Mouse (Mus musculus): ENCODE measurements around the gene Ikzf1. TPM values are rescaled to one million over a fixed set of nuclear protein-coding genes. Genes with fewer than 3 reads are reported as not detected.

Gene Ikzf1
- polyA plus RNA-seq, 1 experiment: 6.6 TPM

- TF ChIP-seq GATA1 (IDR thresholded peaks at IDR 0.05; ENCODE audit: low read length) (no peak), TAL1 (IDR thresholded peaks at IDR 0.05; ENCODE audit: low read length) (no peak)
- H3K36me3 ChIP-seq (ENCODE audit: control insufficient read depth): no peaks in the 10 kb centered on the region
- no peaks in the 10 kb centered on the region for H3K27me3 ChIP-seq (ENCODE audit: control insufficient read depth)
- H3K4me3 ChIP-seq (replicated peaks): no peak overlapping the region
- no peaks in the 10 kb centered on the region for H3K9me3 ChIP-seq (ENCODE audit: control insufficient read depth, low read length)
- no peaks in the 10 kb centered on the region; the same call in 1 of the 2 replicates for H3K4me1 ChIP-seq (ENCODE audit: control insufficient read depth)
Observed at GRCm38 (mm10) chr11:11672974-11673373, 11.8 kb upstream of the Ikzf1 start.

GRCm38 (mm10) chr11:11675063-11675462 is 9.7 kb upstream of the Ikzf1 start:
- peaks cover 13% of the 10 kb centered on the region for H3K4me1 ChIP-seq (ENCODE audit: control insufficient read depth)
- TF ChIP-seq TAL1 (IDR thresholded peaks at IDR 0.05; ENCODE audit: low read length) (no peak), GATA1 (IDR thresholded peaks at IDR 0.05; ENCODE audit: low read length) (no peak)
- no peaks in the 10 kb centered on the region for H3K9me3 ChIP-seq (ENCODE audit: control insufficient read depth, low read length)
- H3K27me3 ChIP-seq (ENCODE audit: control insufficient read depth): no peaks in the 10 kb centered on the region
- H3K4me3 ChIP-seq (replicated peaks): no peak overlapping the region
- H3K36me3 ChIP-seq (ENCODE audit: control insufficient read depth): no peaks in the 10 kb centered on the region

GRCm38 (mm10) chr11:11676068-11676741 is 8.6 kb upstream of the Ikzf1 start:
- H3K36me3 ChIP-seq (ENCODE audit: control insufficient read depth): no peaks in the 10 kb centered on the region
- H3K9me3 ChIP-seq (ENCODE audit: control insufficient read depth, low read length): no peaks in the 10 kb centered on the region
- TF ChIP-seq GATA1 (IDR thresholded peaks at IDR 0.05; ENCODE audit: low read length) (no peak), TAL1 (IDR thresholded peaks at IDR 0.05; ENCODE audit: low read length) (no peak)
- no peak overlapping the region for H3K4me3 ChIP-seq (replicated peaks)
- no peaks in the 10 kb centered on the region for H3K27me3 ChIP-seq (ENCODE audit: control insufficient read depth)
- peaks cover 13% of the 10 kb centered on the region for H3K4me1 ChIP-seq (ENCODE audit: control insufficient read depth)

GRCm38 (mm10) chr11:11677165-11677564 is 7.6 kb upstream of the Ikzf1 start:
- no peaks in the 10 kb centered on the region for H3K9me3 ChIP-seq (ENCODE audit: control insufficient read depth, low read length)
- no peaks in the 10 kb centered on the region for H3K36me3 ChIP-seq (ENCODE audit: control insufficient read depth)
- peaks cover 16% of the 10 kb centered on the region for H3K4me1 ChIP-seq (ENCODE audit: control insufficient read depth)
- H3K4me3 ChIP-seq (replicated peaks): no peak overlapping the region
- H3K27me3 ChIP-seq (ENCODE audit: control insufficient read depth): no peaks in the 10 kb centered on the region
- TF ChIP-seq TAL1 (IDR thresholded peaks at IDR 0.05; ENCODE audit: low read length) (no peak), GATA1 (IDR thresholded peaks at IDR 0.05; ENCODE audit: low read length) (no peak)

GRCm38 (mm10) chr11:11678972-11679371 is 5.8 kb upstream of the Ikzf1 start:
- Histone ChIP-seq H3K4me1 (ENCODE audit: control insufficient read depth) (peaks cover 26% of the 10 kb centered on the region), H3K27me3 (ENCODE audit: control insufficient read depth) (no peaks in the 10 kb centered on the region; the same call in 1 of the 2 replicates), H3K4me3 (replicated peaks) (no peak overlapping the region), H3K36me3 (ENCODE audit: control insufficient read depth) (no peaks in the 10 kb centered on the region), H3K9me3 (ENCODE audit: control insufficient read depth, low read length) (no peaks in the 10 kb centered on the region)
- TF ChIP-seq TAL1 (IDR thresholded peaks at IDR 0.05; ENCODE audit: low read length): no peak
- TF ChIP-seq GATA1 (IDR thresholded peaks at IDR 0.05; ENCODE audit: low read length): no peak

GRCm38 (mm10) chr11:11684056-11684929 is 510 bp upstream of the Ikzf1 start:
- Histone ChIP-seq H3K27me3 (ENCODE audit: control insufficient read depth) (peaks cover 14% of the 10 kb centered on the region), H3K4me1 (ENCODE audit: control insufficient read depth) (peaks cover 46% of the 10 kb centered on the region)
- TF ChIP-seq GATA1 (IDR thresholded peaks at IDR 0.05; ENCODE audit: low read length): no peak
- TF ChIP-seq TAL1 (IDR thresholded peaks at IDR 0.05; ENCODE audit: low read length): no peak

GRCm38 (mm10) chr11:11685853-11686395 is 1.1 kb downstream of the Ikzf1 start:
- H3K4me1 ChIP-seq (ENCODE audit: control insufficient read depth): peaks cover 57% of the 10 kb centered on the region
- peaks cover 10% of the 10 kb centered on the region for H3K36me3 ChIP-seq (ENCODE audit: control insufficient read depth)
- H3K4me3 ChIP-seq (replicated peaks): peak overlapping the region; percentile 99
- TF ChIP-seq TAL1 (IDR thresholded peaks at IDR 0.05; ENCODE audit: low read length) (no peak), GATA1 (IDR thresholded peaks at IDR 0.05; ENCODE audit: low read length) (no peak)
- H3K27me3 ChIP-seq (ENCODE audit: control insufficient read depth): peaks cover 14% of the 10 kb centered on the region
- H3K9me3 ChIP-seq (ENCODE audit: control insufficient read depth, low read length): no peaks in the 10 kb centered on the region

More at GRCm38 (mm10) chr11:11684056-11684929, 510 bp upstream of the Ikzf1 start:
- Histone ChIP-seq H3K9me3 (ENCODE audit: control insufficient read depth, low read length) (no peaks in the 10 kb centered on the region), H3K36me3 (ENCODE audit: control insufficient read depth) (no peaks in the 10 kb centered on the region; the same call in 1 of the 2 replicates), H3K4me3 (replicated peaks) (peak overlapping the region; percentile 99)

- no peaks in the 10 kb centered on the region for H3K9me3 ChIP-seq (ENCODE audit: control insufficient read depth, low read length)
- peak overlapping the region; percentile 99 for H3K4me3 ChIP-seq (replicated peaks)
- peaks cover 62% of the 10 kb centered on the region for H3K4me1 ChIP-seq (ENCODE audit: control insufficient read depth)
- H3K27me3 ChIP-seq (ENCODE audit: control insufficient read depth): peaks cover 14% of the 10 kb centered on the region
- TF ChIP-seq TAL1 (IDR thresholded peaks at IDR 0.05; ENCODE audit: low read length) (no peak), GATA1 (IDR thresholded peaks at IDR 0.05; ENCODE audit: low read length) (peak; percentile 75)
- H3K36me3 ChIP-seq (ENCODE audit: control insufficient read depth): peaks cover 10% of the 10 kb centered on the region
Observed at GRCm38 (mm10) chr11:11686569-11687051, 1.8 kb downstream of the Ikzf1 start.

Data from erythroblast, embryonic 14.5 days (primary cell).